Mouse (Mus musculus) hindbrain, embryonic 11.5 days (tissue): ENCODE results near the gene Daam1. TPM values are rescaled to one million over a fixed set of nuclear protein-coding genes. Genes with fewer than 3 reads are reported as not detected.

Experiments used
- ATAC-seq: fragments of 200-750 bp; cut with Nextera tagmentation; 2 replicates; pipeline ENCODE4 v1.8.0; 2017; ENCODE audit warnings: mild to moderate bottlenecking, moderate TSS enrichment, moderate library complexity; ENCODE audit not compliant: low FRiP score
- DNase-seq: peaks from one replicate; pipeline ENCODE4 v3.0.0-alpha.2; 2015; ENCODE audit warnings: low spot score
- H3K27ac ChIP-seq: fragments of 300-500 bp; sonication (generic); 2 replicates; pipeline ENCODE4 v1.5.1; 2014; ENCODE audit warnings: mild to moderate bottlenecking, low read depth, low read length
- H3K27me3 ChIP-seq: fragments of 300-500 bp; sonication (generic); 2 replicates; pipeline ENCODE4 v1.6.1; 2014; ENCODE audit warnings: mild to moderate bottlenecking, low read length, moderate library complexity, mixed read lengths; ENCODE audit not compliant: control insufficient read depth, insufficient read depth
- H3K36me3 ChIP-seq: fragments of 300-500 bp; sonication (generic); 2 replicates; pipeline ENCODE4 v1.6.1; 2014; ENCODE audit warnings: mild to moderate bottlenecking, low read length, moderate library complexity, mixed read lengths; ENCODE audit not compliant: control insufficient read depth, insufficient read depth
- H3K4me1 ChIP-seq: fragments of 300-500 bp; sonication (generic); replicated peaks from 2 replicates; pipeline ENCODE4 v1.6.1; 2014; ENCODE audit warnings: low read length, mixed read lengths; ENCODE audit not compliant: control insufficient read depth, insufficient read depth
- H3K4me2 ChIP-seq: fragments of 300-500 bp; sonication (generic); replicated peaks from 2 replicates; pipeline ENCODE4 v1.6.1; 2014; ENCODE audit warnings: mild to moderate bottlenecking, low read depth, low read length
- H3K4me3 ChIP-seq: fragments of 300-500 bp; sonication (generic); 2 replicates; pipeline ENCODE4 v1.5.1; 2014; ENCODE audit warnings: low read depth, low read length
- H3K9ac ChIP-seq: fragments of 300-500 bp; sonication (generic); 2 replicates; pipeline ENCODE4 v1.6.1; 2014; ENCODE audit warnings: low read depth, low read length
- H3K9me3 ChIP-seq: fragments of 300-500 bp; sonication (generic); 2 replicates; pipeline ENCODE4 v1.6.1; 2016; ENCODE audit warnings: low read length; ENCODE audit not compliant: control insufficient read depth
- WGBS: fragments of 180-500 bp; shearing (Covaris S2); extraction: QIAGEN DNeasy Blood & Tissue Kit; methylation state at CpG from one replicate; pipeline ENCODE4 v1.1.7; 2014; 5-methylcytosine and 5-hydroxymethylcytosine counted together
- polyA plus RNA-seq: library from polyadenylated mRNA; unstranded; fragments of >200 nt; fragmentation: Nextera tagmentation; extraction: Ambion mirVana; gene quantifications from 2 replicates; pipeline ENCODE4 v1.2.1, GENCODE M21; 2014

Daam1 gene
- polyA plus RNA-seq, 1 experiment from 2014 or later = 30.9 TPM

DNA sequence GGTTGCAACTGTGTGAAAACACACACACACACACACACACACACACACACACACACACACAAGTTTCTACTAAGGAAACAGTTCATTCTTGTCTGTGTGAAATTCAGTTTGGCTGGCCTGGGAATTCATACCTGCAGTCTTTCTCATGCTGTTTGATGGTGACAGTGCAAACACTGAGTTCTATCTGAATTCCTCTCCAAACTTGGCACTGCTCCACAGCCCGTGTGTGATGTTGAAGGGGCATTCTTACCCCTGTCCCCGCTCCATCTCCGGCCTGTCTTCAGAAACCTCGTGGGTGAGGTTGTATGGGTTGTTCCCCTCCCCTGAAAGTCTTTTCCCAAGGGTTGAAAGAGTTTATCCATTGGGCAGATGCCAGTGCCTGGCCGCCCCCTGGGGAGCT lies 28.2 kb downstream of the Daam1 start:
- Histone ChIP-seq H3K36me3 (no peaks in the 10 kb centered on the region), H3K27me3 (no peaks in the 10 kb centered on the region), H3K4me3 (no peak overlapping the region), H3K27ac (no peak overlapping the region), H3K4me1 (no peaks in the 10 kb centered on the region), H3K9ac (no peak overlapping the region), H3K9me3 (no peaks in the 10 kb centered on the region), H3K4me2 (no peak overlapping the region)
- ATAC-seq = no peak
- WGBS = 88% methylated on average over 5 of the region's 5 CpGs
- DNase-seq = no peak

- no peaks in the 10 kb centered on the region for H3K36me3 ChIP-seq
- no peak overlapping the region for H3K4me3 ChIP-seq
- no peaks in the 10 kb centered on the region for H3K4me1 ChIP-seq
- WGBS = 67% methylated on average over 10 of the region's 10 CpGs
- no peak overlapping the region for H3K27ac ChIP-seq
- H3K27me3 ChIP-seq = no peaks in the 10 kb centered on the region
- DNase-seq (peak; percentile 20), ATAC-seq (no peak)
- no peak overlapping the region for H3K9ac ChIP-seq
- no peak overlapping the region for H3K4me2 ChIP-seq
- H3K9me3 ChIP-seq = no peaks in the 10 kb centered on the region
Measured at GRCm38 (mm10) chr12:71863846-71864543, 33.1 kb downstream of the Daam1 start.

- H3K27ac ChIP-seq = no peak overlapping the region
- H3K4me1 ChIP-seq = no peaks in the 10 kb centered on the region
- no peaks in the 10 kb centered on the region for H3K27me3 ChIP-seq
- no peak overlapping the region for H3K4me3 ChIP-seq
- no peaks in the 10 kb centered on the region for H3K9me3 ChIP-seq
- H3K36me3 ChIP-seq = no peaks in the 10 kb centered on the region
- H3K9ac ChIP-seq = no peak overlapping the region
- DNase-seq = no peak
- no peak overlapping the region for H3K4me2 ChIP-seq
- ATAC-seq = no peak
- 44% methylated on average over 3 of the region's 3 CpGs for WGBS
Measured at GRCm38 (mm10) chr12:71864544-71864897, 33.6 kb downstream of the Daam1 start.

DNA sequence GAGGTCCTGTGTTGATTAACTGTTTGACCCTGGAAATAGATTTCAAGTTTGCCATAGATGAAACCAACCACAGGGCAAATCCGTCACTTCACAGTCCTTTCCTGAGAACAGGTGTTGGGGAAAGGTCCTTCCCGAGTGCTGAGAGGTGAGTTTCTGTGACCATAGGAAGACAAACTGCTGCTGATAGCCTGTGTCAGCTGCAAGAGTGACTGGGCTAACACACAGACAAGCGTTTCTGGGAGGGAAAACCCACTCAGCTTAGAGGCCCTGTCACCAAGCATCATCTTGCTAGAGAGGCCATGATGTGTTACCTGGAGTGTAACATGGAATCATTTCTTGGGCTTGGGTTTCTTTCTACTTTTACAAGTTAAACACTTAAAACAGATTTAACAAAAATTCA lies 35.1 kb downstream of the Daam1 start:
- Histone ChIP-seq H3K9ac (no peak overlapping the region), H3K27ac (no peak overlapping the region), H3K36me3 (no peaks in the 10 kb centered on the region), H3K4me1 (no peaks in the 10 kb centered on the region), H3K4me3 (no peak overlapping the region), H3K27me3 (no peaks in the 10 kb centered on the region), H3K9me3 (no peaks in the 10 kb centered on the region), H3K4me2 (no peak overlapping the region)
- ATAC-seq (no peak), DNase-seq (no peak)
- 82% methylated on average over 3 of the region's 3 CpGs for WGBS

- DNase-seq = no peak
Measured at GRCm38 (mm10) chr12:71867345-71868240, 36.7 kb downstream of the Daam1 start.

GRCm38 (mm10) chr12:71870644-71871043 lies 39.8 kb downstream of the Daam1 start:
- no peak for ATAC-seq
- Histone ChIP-seq H3K27ac (no peak overlapping the region), H3K4me3 (no peak overlapping the region), H3K36me3 (no peaks in the 10 kb centered on the region), H3K27me3 (no peaks in the 10 kb centered on the region), H3K4me2 (no peak overlapping the region), H3K9me3 (no peaks in the 10 kb centered on the region), H3K4me1 (no peaks in the 10 kb centered on the region), H3K9ac (no peak overlapping the region)
- no peak for DNase-seq
- WGBS = 95% methylated on average over 6 of the region's 6 CpGs

More at GRCm38 (mm10) chr12:71867345-71868240, 36.7 kb downstream of the Daam1 start:
- Histone ChIP-seq H3K4me1 (no peaks in the 10 kb centered on the region), H3K9me3 (no peaks in the 10 kb centered on the region), H3K27me3 (no peaks in the 10 kb centered on the region), H3K4me3 (no peak overlapping the region), H3K4me2 (no peak overlapping the region), H3K9ac (no peak overlapping the region), H3K27ac (no peak overlapping the region), H3K36me3 (no peaks in the 10 kb centered on the region)
- WGBS = 84% methylated on average over 9 of the region's 9 CpGs
- no peak for ATAC-seq

- Histone ChIP-seq H3K27ac (no peak overlapping the region), H3K4me2 (no peak overlapping the region), H3K4me1 (no peaks in the 10 kb centered on the region), H3K4me3 (no peak overlapping the region), H3K9ac (no peak overlapping the region), H3K27me3 (no peaks in the 10 kb centered on the region), H3K9me3 (no peaks in the 10 kb centered on the region), H3K36me3 (no peaks in the 10 kb centered on the region)
- WGBS = 90% methylated on average over 4 of the region's 4 CpGs
- ATAC-seq (no peak), DNase-seq (no peak)
Measured at GRCm38 (mm10) chr12:71872330-71872729, 41.5 kb downstream of the Daam1 start.

DNA sequence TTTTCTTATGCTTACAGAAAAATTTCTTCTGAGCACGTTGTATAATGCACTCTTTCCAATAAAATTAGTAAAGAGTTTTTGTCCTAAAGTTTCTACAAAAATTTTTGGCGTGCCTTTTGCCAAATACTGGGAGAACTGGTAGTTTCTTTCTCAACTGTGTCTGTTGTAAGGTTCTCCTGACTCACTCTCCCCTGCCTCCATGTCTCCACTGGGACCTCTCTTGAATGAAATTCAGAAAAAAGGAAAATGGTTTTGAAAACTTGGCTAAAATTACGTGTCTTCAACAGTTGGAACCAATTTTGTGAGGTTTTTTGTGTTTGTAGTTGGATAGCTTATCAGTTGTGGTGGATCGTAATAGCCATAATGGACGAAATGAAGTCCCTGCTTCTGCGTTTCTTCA lies 43.7 kb downstream of the Daam1 start:
- H3K4me3 ChIP-seq = no peak overlapping the region
- no peaks in the 10 kb centered on the region for H3K36me3 ChIP-seq
- H3K27ac ChIP-seq = no peak overlapping the region
- ATAC-seq (no peak), DNase-seq (no peak)
- no peak overlapping the region for H3K9ac ChIP-seq
- no peaks in the 10 kb centered on the region for H3K9me3 ChIP-seq
- H3K4me1 ChIP-seq = no peaks in the 10 kb centered on the region
- H3K4me2 ChIP-seq = no peak overlapping the region
- H3K27me3 ChIP-seq = no peaks in the 10 kb centered on the region
- 89% methylated on average over 6 of the region's 6 CpGs for WGBS

- Histone ChIP-seq H3K27me3 (no peaks in the 10 kb centered on the region), H3K4me2 (no peak overlapping the region), H3K27ac (no peak overlapping the region), H3K4me1 (no peaks in the 10 kb centered on the region), H3K9ac (no peak overlapping the region), H3K36me3 (no peaks in the 10 kb centered on the region), H3K4me3 (no peak overlapping the region), H3K9me3 (no peaks in the 10 kb centered on the region)
- 90% methylated on average over 3 of the region's 3 CpGs for WGBS
- DNase-seq (no peak), ATAC-seq (no peak)
Measured at GRCm38 (mm10) chr12:71874984-71875383, 44.1 kb downstream of the Daam1 start.
